Mouse (Mus musculus) stomach, embryonic 15.5 days (tissue): ENCODE results near the gene Samd8. TPM values are rescaled to one million over a fixed set of nuclear protein-coding genes. Genes with fewer than 3 reads are reported as not detected.

Experiments used
- ATAC-seq: fragments of 200-750 bp; cut with Nextera tagmentation; 2 replicates; pipeline ENCODE4 v1.8.0; 2017; ENCODE audit warnings: low read depth, moderate number of reproducible peaks, moderate TSS enrichment; ENCODE audit not compliant: insufficient read depth, low FRiP score
- H3K27ac ChIP-seq: fragments of 300-500 bp; sonication (generic); 2 replicates; pipeline ENCODE4 v1.5.1; 2015; ENCODE audit warnings: mild to moderate bottlenecking, inconsistent platforms
- H3K27me3 ChIP-seq: fragments of 300-500 bp; sonication (generic); replicated peaks from 2 replicates; pipeline ENCODE4 v1.6.1; 2015; ENCODE audit warnings: inconsistent platforms
- H3K36me3 ChIP-seq: fragments of 300-500 bp; sonication (generic); 2 replicates; pipeline ENCODE4 v1.6.1; 2015; ENCODE audit warnings: inconsistent platforms
- H3K4me1 ChIP-seq: fragments of 300-500 bp; sonication (generic); 2 replicates; pipeline ENCODE4 v1.6.1; 2015; ENCODE audit warnings: inconsistent platforms
- H3K4me2 ChIP-seq: fragments of 300-500 bp; sonication (generic); 2 replicates; pipeline ENCODE4 v1.6.1; 2015; ENCODE audit warnings: mild to moderate bottlenecking, inconsistent platforms
- H3K4me3 ChIP-seq: fragments of 300-500 bp; sonication (generic); replicated peaks from 2 replicates; pipeline ENCODE4 v1.5.1; 2015; ENCODE audit warnings: inconsistent platforms
- H3K9ac ChIP-seq: fragments of 300-500 bp; sonication (generic); 2 replicates; pipeline ENCODE4 v1.6.1; 2015; ENCODE audit warnings: inconsistent platforms
- H3K9me3 ChIP-seq: fragments of 300-500 bp; sonication (generic); 2 replicates; pipeline ENCODE4 v1.6.1; 2016; ENCODE audit warnings: inconsistent platforms
- WGBS: fragments of 180-500 bp; shearing (Covaris S2); methylation state at CpG from one replicate; pipeline ENCODE4 v1.1.7; 2015; 5-methylcytosine and 5-hydroxymethylcytosine counted together
- polyA plus RNA-seq: library from polyadenylated mRNA; unstranded; fragments of >200 nt; fragmentation: Nextera tagmentation; extraction: Ambion mirVana; gene quantifications from 2 replicates; pipeline ENCODE4 v1.2.1, GENCODE M21; 2015

The Samd8 gene
- polyA plus RNA-seq, 1 experiment from 2014 or later: 12.0 TPM

GRCm38 (mm10) chr14:21772506-21773281 is 22.4 kb downstream of the Samd8 start:
- H3K4me3 ChIP-seq: no peak overlapping the region
- no peak overlapping the region for H3K9ac ChIP-seq
- no peak for ATAC-seq
- H3K4me2 ChIP-seq: no peak overlapping the region
- WGBS: 83% methylated on average over 11 of the region's 11 CpGs
- no peak overlapping the region for H3K27ac ChIP-seq
- no peaks in the 10 kb centered on the region for H3K27me3 ChIP-seq
- H3K4me1 ChIP-seq: peaks cover 2% of the 10 kb centered on the region; the same call in 1 of the 2 replicates
- H3K9me3 ChIP-seq: no peaks in the 10 kb centered on the region
- H3K36me3 ChIP-seq: peaks cover 5% of the 10 kb centered on the region; the same call in 1 of the 2 replicates

GRCm38 (mm10) chr14:21773946-21774345 is 23.6 kb downstream of the Samd8 start:
- 54% methylated on average over 2 of the region's 2 CpGs for WGBS
- H3K9ac ChIP-seq: no peak overlapping the region
- no peak overlapping the region for H3K4me3 ChIP-seq
- H3K27me3 ChIP-seq: no peaks in the 10 kb centered on the region
- ATAC-seq: no peak
- no peaks in the 10 kb centered on the region for H3K9me3 ChIP-seq
- no peak overlapping the region for H3K4me2 ChIP-seq
- H3K4me1 ChIP-seq: no peaks in the 10 kb centered on the region
- H3K36me3 ChIP-seq: peaks cover 5% of the 10 kb centered on the region; the same call in 1 of the 2 replicates
- H3K27ac ChIP-seq: no peak overlapping the region

- H3K4me2 ChIP-seq: no peak overlapping the region
- 89% methylated on average over 4 of the region's 4 CpGs for WGBS
- no peaks in the 10 kb centered on the region for H3K9me3 ChIP-seq
Observed at GRCm38 (mm10) chr14:21776201-21776600, 25.9 kb downstream of the Samd8 start.

GRCm38 (mm10) chr14:21786500-21786899 is 36.2 kb downstream of the Samd8 start:
- Histone ChIP-seq H3K27ac (no peak overlapping the region), H3K9me3 (no peaks in the 10 kb centered on the region), H3K4me2 (no peak overlapping the region), H3K36me3 (peaks cover 7% of the 10 kb centered on the region), H3K4me1 (no peaks in the 10 kb centered on the region), H3K9ac (no peak overlapping the region), H3K4me3 (no peak overlapping the region), H3K27me3 (no peaks in the 10 kb centered on the region)
- WGBS: 88% methylated on average over 4 of the region's 4 CpGs
- ATAC-seq: no peak

More at GRCm38 (mm10) chr14:21776201-21776600, 25.9 kb downstream of the Samd8 start:
- Histone ChIP-seq H3K27ac (no peak overlapping the region), H3K4me3 (no peak overlapping the region), H3K27me3 (no peaks in the 10 kb centered on the region), H3K9ac (no peak overlapping the region), H3K36me3 (peaks cover 10% of the 10 kb centered on the region; the same call in 1 of the 2 replicates), H3K4me1 (no peaks in the 10 kb centered on the region)
- no peak for ATAC-seq

GRCm38 (mm10) chr14:21787374-21787773 is 37.0 kb downstream of the Samd8 start:
- Histone ChIP-seq H3K4me3 (no peak overlapping the region), H3K36me3 (peaks cover 9% of the 10 kb centered on the region), H3K4me1 (no peaks in the 10 kb centered on the region), H3K27me3 (no peaks in the 10 kb centered on the region), H3K9ac (no peak overlapping the region), H3K9me3 (no peaks in the 10 kb centered on the region), H3K27ac (no peak overlapping the region), H3K4me2 (no peak overlapping the region)
- no peak for ATAC-seq
- WGBS: 80% methylated on average over 3 of the region's 3 CpGs

- no peak overlapping the region for H3K27ac ChIP-seq
Observed at GRCm38 (mm10) chr14:21788121-21788520, 37.8 kb downstream of the Samd8 start.

GRCm38 (mm10) chr14:21790585-21791251 is 40.4 kb downstream of the Samd8 start:
- H3K27ac ChIP-seq: no peak overlapping the region
- H3K36me3 ChIP-seq: peaks cover 13% of the 10 kb centered on the region
- no peaks in the 10 kb centered on the region for H3K27me3 ChIP-seq
- 79% methylated on average over 9 of the region's 9 CpGs for WGBS
- H3K4me1 ChIP-seq: no peaks in the 10 kb centered on the region
- no peak overlapping the region for H3K4me2 ChIP-seq
- no peak overlapping the region for H3K9ac ChIP-seq
- H3K9me3 ChIP-seq: no peaks in the 10 kb centered on the region
- H3K4me3 ChIP-seq: no peak overlapping the region
- ATAC-seq: no peak

More at GRCm38 (mm10) chr14:21788121-21788520, 37.8 kb downstream of the Samd8 start:
- Histone ChIP-seq H3K4me3 (no peak overlapping the region), H3K9me3 (no peaks in the 10 kb centered on the region), H3K4me2 (no peak overlapping the region), H3K36me3 (peaks cover 16% of the 10 kb centered on the region), H3K9ac (no peak overlapping the region), H3K4me1 (no peaks in the 10 kb centered on the region), H3K27me3 (no peaks in the 10 kb centered on the region)
- WGBS: 91% methylated on average over 5 of the region's 5 CpGs
- ATAC-seq: no peak

- ATAC-seq: no peak
- Histone ChIP-seq H3K27ac (no peak overlapping the region), H3K27me3 (no peaks in the 10 kb centered on the region), H3K4me2 (no peak overlapping the region), H3K4me1 (no peaks in the 10 kb centered on the region), H3K9me3 (no peaks in the 10 kb centered on the region), H3K9ac (no peak overlapping the region), H3K36me3 (peaks cover 13% of the 10 kb centered on the region), H3K4me3 (no peak overlapping the region)
- WGBS: 89% methylated on average over 4 of the region's 4 CpGs
Observed at GRCm38 (mm10) chr14:21791722-21792121, 41.4 kb downstream of the Samd8 start.

- Histone ChIP-seq H3K27ac (no peak overlapping the region), H3K4me3 (no peak overlapping the region), H3K9me3 (no peaks in the 10 kb centered on the region), H3K9ac (no peak overlapping the region), H3K27me3 (no peaks in the 10 kb centered on the region), H3K4me2 (no peak overlapping the region), H3K4me1 (no peaks in the 10 kb centered on the region), H3K36me3 (peaks cover 13% of the 10 kb centered on the region; the same call in 1 of the 2 replicates)
- ATAC-seq: no peak
- WGBS: 93% methylated on average over 6 of the region's 6 CpGs
Observed at GRCm38 (mm10) chr14:21792250-21792649, 41.9 kb downstream of the Samd8 start.

GRCm38 (mm10) chr14:21800641-21801040 is 50.3 kb downstream of the Samd8 start:
- no peaks in the 10 kb centered on the region for H3K9me3 ChIP-seq
- H3K4me2 ChIP-seq: no peak overlapping the region
- ATAC-seq: no peak
- H3K27me3 ChIP-seq: no peaks in the 10 kb centered on the region
- no peaks in the 10 kb centered on the region for H3K4me1 ChIP-seq
- WGBS: 76% methylated on average over 4 of the region's 4 CpGs
- H3K4me3 ChIP-seq: no peak overlapping the region
- H3K9ac ChIP-seq: no peak overlapping the region
- no peaks in the 10 kb centered on the region for H3K36me3 ChIP-seq
- H3K27ac ChIP-seq: no peak overlapping the region

- Histone ChIP-seq H3K9ac (no peak overlapping the region), H3K4me3 (no peak overlapping the region), H3K9me3 (no peaks in the 10 kb centered on the region), H3K27me3 (no peaks in the 10 kb centered on the region), H3K4me2 (no peak overlapping the region), H3K36me3 (no peaks in the 10 kb centered on the region), H3K27ac (no peak overlapping the region), H3K4me1 (no peaks in the 10 kb centered on the region)
- WGBS: 81% methylated on average over 7 of the region's 7 CpGs
- ATAC-seq: no peak
Observed at GRCm38 (mm10) chr14:21801624-21802023, 51.3 kb downstream of the Samd8 start.

- 95% methylated on average over 6 of the region's 6 CpGs for WGBS
- ATAC-seq: no peak
- no peaks in the 10 kb centered on the region for H3K4me1 ChIP-seq
- no peaks in the 10 kb centered on the region for H3K36me3 ChIP-seq
- no peak overlapping the region for H3K9ac ChIP-seq
- H3K9me3 ChIP-seq: no peaks in the 10 kb centered on the region
- no peak overlapping the region for H3K4me2 ChIP-seq
- H3K27ac ChIP-seq: no peak overlapping the region
- H3K27me3 ChIP-seq: no peaks in the 10 kb centered on the region
- no peak overlapping the region for H3K4me3 ChIP-seq
Observed at GRCm38 (mm10) chr14:21802543-21803206, 52.3 kb downstream of the Samd8 start.
